ENCODE assay signal across 9 mouse cellular contexts in genomic region chr13:32312663-32313062, GRCm38 (mm10). TPM values are rescaled to one million over a fixed set of nuclear protein-coding genes. Genes with fewer than 3 reads are reported as not detected.
DNase-seq lines count a peak whose midpoint lies in the region; ATAC-seq lines count a peak whose summit lies in the region.
"Had no signal": no experiment of that assay in that cellular context is flagged by ENCODE, and none has a peak within 500 bp of the region (broad histone marks: within the 10 kb centered on the region; RNA-seq: fewer than 3 reads in every experiment).

No protein-coding gene starts in this region.

- no peak overlapping the region for H3K4me3 ChIP-seq in heart, embryonic 10.5 days
- H3K4me3 ChIP-seq: limb, embryonic 15.5 days had no signal

- WGBS in heart, embryonic 10.5 days = 73% methylated on average over 3 of the region's 3 CpGs

- H3K27ac ChIP-seq in heart, embryonic 10.5 days = no peak overlapping the region
- H3K27ac ChIP-seq: limb, embryonic 15.5 days had no signal

- H3K4me1 ChIP-seq in heart, embryonic 10.5 days = no peaks in the 10 kb centered on the region
- H3K4me1 ChIP-seq: limb, embryonic 15.5 days had no signal

- no peaks in the 10 kb centered on the region for H3K9me3 ChIP-seq in heart, embryonic 10.5 days
- H3K9me3 ChIP-seq: limb, embryonic 15.5 days had no signal

- no peaks in the 10 kb centered on the region for H3K36me3 ChIP-seq in heart, embryonic 10.5 days
- H3K36me3 ChIP-seq: limb, embryonic 15.5 days had no signal

- no peaks in the 10 kb centered on the region for H3K27me3 ChIP-seq in heart, embryonic 10.5 days (ENCODE audit: insufficient read depth, poor library complexity, severe bottlenecking)
- H3K27me3 ChIP-seq: limb, embryonic 15.5 days had no signal

- peak; percentile 94 for ATAC-seq in megakaryocyte-erythroid progenitor cell, adult 5-6 weeks (replicated peaks; ENCODE audit: low FRiP score, low TSS enrichment, poor library complexity, severe bottlenecking)

- DNase-seq in heart, adult 18-20 months = peak; percentile 71 to 79
- no peak for DNase-seq in heart, embryonic 10.5 days (ENCODE audit: low spot score)
- DNase-seq in CD4-positive, CD25-positive, alpha-beta regulatory T cell, adult 2 months (ENCODE audit: low read depth, low spot score) = peak; percentile 80
- DNase-seq in brain, adult 2 months (ENCODE audit: low read depth, low spot score) = peak; percentile 69
- DNase-seq in gastrocnemius, adult 18-20 months (ENCODE audit: low spot score) = peak; percentile 69
- DNase-seq in layer of hippocampus, adult 18-20 months (ENCODE audit: low spot score in 2 of 2) = peak; percentile 16 to 69
- peak; percentile 9 to 16 for DNase-seq in thymus, adult 18-20 months

RNA-seq across cellular contexts. Expression of gene Gmds, which starts 25.9 kb away (rescaled TPM):
- total RNA-seq in heart, adult 18-20 months (2021) = 1 to 10 TPM; 5.5 to 6.5 TPM
- 26.1 and 27.5 TPM in 2 replicates for polyA plus RNA-seq in heart, embryonic 10.5 days (2016; fragmentation: Nextera tagmentation; extraction: Ambion mirVana)
- total RNA-seq in gastrocnemius, adult 18-20 months (2021) = 1 to 10 TPM; 1.5 to 2.1 TPM
- total RNA-seq in layer of hippocampus, adult 18-20 months (2021) = 10 to 100 TPM; 12.5 to 14.9 TPM
- 11.4 and 12.1 TPM in 2 replicates for total RNA-seq in megakaryocyte-erythroid progenitor cell, adult 5-6 weeks (2014; fragmentation: Nextera tagmentation)
- 16.2 and 17.4 TPM in 2 replicates for total RNA-seq in megakaryocyte-erythroid progenitor cell, adult 5-6 weeks (2017)
